Mouse (Mus musculus) hindbrain, embryonic 12.5 days (tissue): ENCODE measurements around the gene Thoc6. TPM values are rescaled to one million over a fixed set of nuclear protein-coding genes. Genes with fewer than 3 reads are reported as not detected.

ENCODE experiments used
- ATAC-seq: fragments of 200-750 bp; cut with Nextera tagmentation; 2 replicates; pipeline ENCODE4 v1.8.0; 2017; ENCODE audit warnings: moderate TSS enrichment; ENCODE audit not compliant: low FRiP score
- H3K27ac ChIP-seq: fragments of 300-500 bp; sonication (generic); 2 replicates; pipeline ENCODE4 v1.5.1; 2016; ENCODE audit warnings: mild to moderate bottlenecking
- H3K27me3 ChIP-seq: fragments of 300-500 bp; sonication (generic); 2 replicates; pipeline ENCODE4 v1.6.1; 2016; ENCODE audit warnings: mild to moderate bottlenecking
- H3K36me3 ChIP-seq: fragments of 300-500 bp; sonication (generic); 2 replicates; pipeline ENCODE4 v1.6.1; 2016; ENCODE audit warnings: mild to moderate bottlenecking
- H3K4me1 ChIP-seq: fragments of 300-500 bp; sonication (generic); 2 replicates; pipeline ENCODE4 v1.6.1; 2016
- H3K4me2 ChIP-seq: fragments of 300-500 bp; sonication (generic); replicated peaks from 2 replicates; pipeline ENCODE4 v1.6.1; 2016; ENCODE audit warnings: mild to moderate bottlenecking
- H3K4me3 ChIP-seq: fragments of 300-500 bp; sonication (generic); 2 replicates; pipeline ENCODE4 v1.5.1; 2016; ENCODE audit warnings: mild to moderate bottlenecking
- H3K9ac ChIP-seq: fragments of 300-500 bp; sonication (generic); 2 replicates; pipeline ENCODE4 v1.6.1; 2016; ENCODE audit warnings: mild to moderate bottlenecking, moderate library complexity
- H3K9me3 ChIP-seq: fragments of 300-500 bp; sonication (generic); replicated peaks from 2 replicates; pipeline ENCODE4 v1.6.1; 2016; ENCODE audit warnings: mild to moderate bottlenecking
- WGBS: fragments of 180-500 bp; shearing (Covaris S2); methylation state at CpG from one replicate; pipeline ENCODE4 v1.1.7; 2016; 5-methylcytosine and 5-hydroxymethylcytosine counted together
- polyA plus RNA-seq: library from polyadenylated mRNA; unstranded; fragments of >200 nt; fragmentation: Nextera tagmentation; extraction: Ambion mirVana; gene quantifications from 2 replicates; pipeline ENCODE4 v1.2.1, GENCODE M21; 2016

The Thoc6 gene
- polyA plus RNA-seq, 1 experiment from 2014 or later: 47.5 TPM

DNA sequence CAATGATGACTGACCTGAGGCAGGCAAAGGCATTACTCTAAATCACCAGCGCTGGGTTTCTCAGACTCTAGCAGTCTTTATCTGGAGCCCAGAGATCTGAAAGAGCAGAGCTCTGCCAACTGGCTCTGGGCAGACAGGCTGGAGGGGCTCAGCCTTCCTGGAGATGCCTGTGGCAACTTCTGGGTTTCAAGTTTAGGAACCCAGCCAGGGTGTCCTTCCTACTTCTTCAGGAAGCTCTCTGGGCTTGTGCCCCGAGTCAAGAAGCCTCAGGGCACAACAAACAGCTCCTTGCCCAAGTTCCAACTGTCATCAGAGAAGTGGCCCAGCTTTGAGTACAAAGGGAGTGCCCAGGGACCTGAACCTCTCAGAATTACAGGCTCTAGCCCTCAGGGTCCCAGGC, 19.3 kb downstream of the Thoc6 start:
- no peak overlapping the region for H3K4me2 ChIP-seq
- no peak overlapping the region for H3K4me3 ChIP-seq
- H3K27ac ChIP-seq: no peak overlapping the region
- H3K27me3 ChIP-seq: peaks cover 10% of the 10 kb centered on the region
- H3K4me1 ChIP-seq: no peaks in the 10 kb centered on the region
- WGBS: 70% methylated on average over 2 of the region's 2 CpGs
- no peak for ATAC-seq
- no peaks in the 10 kb centered on the region for H3K36me3 ChIP-seq
- H3K9ac ChIP-seq: no peak overlapping the region
- no peaks in the 10 kb centered on the region for H3K9me3 ChIP-seq

- H3K4me2 ChIP-seq: no peak overlapping the region
- ATAC-seq: no peak
- H3K4me1 ChIP-seq: no peaks in the 10 kb centered on the region
- no peak overlapping the region for H3K9ac ChIP-seq
- no peaks in the 10 kb centered on the region for H3K9me3 ChIP-seq
- H3K4me3 ChIP-seq: no peak overlapping the region
- no peak overlapping the region for H3K27ac ChIP-seq
- peaks cover 6% of the 10 kb centered on the region for H3K27me3 ChIP-seq
- no peaks in the 10 kb centered on the region for H3K36me3 ChIP-seq
- 57% methylated on average over 6 of the region's 6 CpGs for WGBS
Measured at GRCm38 (mm10) chr17:23654001-23654400, 19.7 kb downstream of the Thoc6 start.

GRCm38 (mm10) chr17:23653324-23653723, 20.4 kb downstream of the Thoc6 start:
- Histone ChIP-seq H3K36me3 (no peaks in the 10 kb centered on the region), H3K4me2 (no peak overlapping the region), H3K4me3 (no peak overlapping the region), H3K4me1 (no peaks in the 10 kb centered on the region), H3K9me3 (no peaks in the 10 kb centered on the region), H3K9ac (no peak overlapping the region), H3K27ac (no peak overlapping the region), H3K27me3 (peaks cover 5% of the 10 kb centered on the region)
- 58% methylated on average over 2 of the region's 2 CpGs for WGBS
- ATAC-seq: no peak

DNA sequence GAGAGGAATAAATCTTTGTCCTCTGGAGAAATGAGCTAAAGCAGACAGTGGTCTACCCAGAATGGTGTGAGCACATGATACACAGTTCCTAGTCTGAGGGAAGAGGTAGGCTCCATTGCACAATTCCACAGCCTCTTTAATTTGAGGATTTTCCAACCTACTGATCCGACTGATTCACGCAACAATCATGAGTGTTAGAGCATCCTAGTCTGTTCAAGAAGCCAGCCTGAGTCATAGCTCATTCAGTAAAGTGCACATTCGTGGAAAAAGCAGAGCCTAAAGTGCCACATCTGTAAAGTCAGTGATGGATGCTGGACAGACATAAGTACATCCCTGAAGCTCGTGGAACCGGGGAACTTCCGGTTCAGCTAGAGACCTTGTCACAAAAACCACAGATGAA, 22.3 kb downstream of the Thoc6 start:
- H3K4me1 ChIP-seq: no peaks in the 10 kb centered on the region
- H3K4me2 ChIP-seq: no peak overlapping the region
- no peak overlapping the region for H3K4me3 ChIP-seq
- H3K9ac ChIP-seq: no peak overlapping the region
- no peaks in the 10 kb centered on the region for H3K9me3 ChIP-seq
- ATAC-seq: no peak
- 83% methylated on average over 6 of the region's 6 CpGs for WGBS
- no peak overlapping the region for H3K27ac ChIP-seq
- no peaks in the 10 kb centered on the region for H3K36me3 ChIP-seq
- peaks cover 11% of the 10 kb centered on the region for H3K27me3 ChIP-seq

GRCm38 (mm10) chr17:23645894-23646293, 27.8 kb downstream of the Thoc6 start:
- ATAC-seq: no peak

DNA sequence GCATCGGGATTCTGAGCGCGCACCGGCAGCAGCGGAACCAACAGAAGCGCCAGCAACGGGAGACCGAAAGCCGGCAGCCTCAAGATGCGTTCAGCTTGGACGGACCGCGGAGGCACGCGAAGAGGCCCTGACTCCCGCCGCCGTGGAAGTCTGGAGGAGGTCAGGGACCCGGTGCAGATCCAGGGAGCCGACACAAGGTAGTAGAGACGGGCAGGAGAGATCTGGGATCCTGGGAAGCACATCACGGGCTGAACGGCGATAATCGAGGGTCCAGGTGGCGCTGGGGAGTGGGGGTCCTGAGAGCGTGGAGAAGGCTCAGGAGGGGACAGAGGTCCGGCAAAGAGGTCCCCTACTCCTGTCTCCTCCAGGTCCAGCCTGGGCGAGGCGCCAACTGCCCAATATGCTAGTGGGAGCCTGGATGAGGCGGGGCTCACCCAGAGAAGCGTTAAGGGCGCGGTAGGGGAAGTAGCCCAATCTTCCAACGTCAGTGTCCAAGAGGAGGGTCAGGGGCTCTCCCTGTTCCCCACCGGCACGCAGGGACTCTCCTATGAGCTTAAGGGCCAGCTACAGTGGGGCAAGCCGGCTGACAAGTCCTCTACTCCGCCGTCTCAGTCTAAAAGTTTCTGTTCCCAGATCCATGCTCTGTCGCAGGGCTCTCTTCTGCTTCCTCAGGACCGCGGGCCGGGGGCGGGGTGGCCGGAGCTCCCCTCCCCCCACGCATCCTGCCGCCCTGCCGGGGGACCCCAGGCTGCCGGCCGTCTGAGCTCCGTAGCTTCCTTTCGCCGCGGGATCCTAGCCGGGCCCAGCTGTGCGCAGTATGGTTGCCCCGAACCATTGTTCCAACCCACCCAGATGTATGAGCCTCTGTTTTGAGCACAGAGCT, 28.8 kb downstream of the Thoc6 start, which contains the start of gene Mmp25:
Mmp25 (minus strand) TSS at position 665 of the 883 bp plus-strand sequence.
- Histone ChIP-seq H3K4me3 (peak within 1 kb of the TSS; percentile 37), H3K36me3 (no peaks in the 10 kb centered on the region), H3K4me1 (peaks cover 12% of the 10 kb centered on the region), H3K9ac (peak within 1 kb of the TSS; percentile 55), H3K27ac (no peak within 1 kb of the TSS), H3K4me2 (peak within 1 kb of the TSS; percentile 65), H3K9me3 (no peaks in the 10 kb centered on the region), H3K27me3 (peaks cover 34% of the 10 kb centered on the region)
- peak; percentile 56; the same call in 1 of the 2 replicates for ATAC-seq
- under 1% methylated on average over 58 of the region's 58 CpGs for WGBS

More at GRCm38 (mm10) chr17:23645894-23646293, 27.8 kb downstream of the Thoc6 start:
- Histone ChIP-seq H3K4me1 (peaks cover 12% of the 10 kb centered on the region), H3K27me3 (peaks cover 34% of the 10 kb centered on the region), H3K27ac (no peak overlapping the region), H3K4me3 (no peak overlapping the region), H3K4me2 (no peak overlapping the region), H3K9ac (no peak overlapping the region), H3K9me3 (no peaks in the 10 kb centered on the region), H3K36me3 (no peaks in the 10 kb centered on the region)
- 28% methylated on average over 10 of the region's 10 CpGs for WGBS

DNA sequence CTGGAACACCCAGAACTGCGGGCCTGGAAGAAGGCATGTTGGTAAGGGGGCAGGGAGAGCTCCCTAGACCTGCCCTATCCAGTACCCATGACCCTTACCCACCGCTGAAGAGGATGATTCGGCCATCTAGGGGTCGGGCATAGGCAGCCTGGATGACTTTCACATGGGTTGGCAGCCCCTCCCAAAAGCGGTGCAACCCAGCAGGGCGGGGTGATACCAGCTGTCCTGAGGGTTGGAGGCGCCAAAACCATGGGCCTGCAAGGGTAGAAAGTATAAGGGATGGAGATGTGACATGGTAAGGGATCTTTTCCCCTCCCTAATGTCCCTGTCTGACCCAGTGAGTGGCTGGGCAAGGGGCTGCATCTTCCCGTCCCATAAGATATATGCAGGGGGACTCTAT, 42.4 kb downstream of the Thoc6 start:
- Histone ChIP-seq H3K4me3 (no peak overlapping the region), H3K36me3 (no peaks in the 10 kb centered on the region), H3K27me3 (peaks cover 7% of the 10 kb centered on the region; the same call in 1 of the 2 replicates), H3K4me2 (no peak overlapping the region), H3K4me1 (peaks cover 5% of the 10 kb centered on the region; the same call in 1 of the 2 replicates), H3K27ac (no peak overlapping the region), H3K9ac (no peak overlapping the region), H3K9me3 (no peaks in the 10 kb centered on the region)
- WGBS: 85% methylated on average over 8 of the region's 8 CpGs
- ATAC-seq: no peak

DNA sequence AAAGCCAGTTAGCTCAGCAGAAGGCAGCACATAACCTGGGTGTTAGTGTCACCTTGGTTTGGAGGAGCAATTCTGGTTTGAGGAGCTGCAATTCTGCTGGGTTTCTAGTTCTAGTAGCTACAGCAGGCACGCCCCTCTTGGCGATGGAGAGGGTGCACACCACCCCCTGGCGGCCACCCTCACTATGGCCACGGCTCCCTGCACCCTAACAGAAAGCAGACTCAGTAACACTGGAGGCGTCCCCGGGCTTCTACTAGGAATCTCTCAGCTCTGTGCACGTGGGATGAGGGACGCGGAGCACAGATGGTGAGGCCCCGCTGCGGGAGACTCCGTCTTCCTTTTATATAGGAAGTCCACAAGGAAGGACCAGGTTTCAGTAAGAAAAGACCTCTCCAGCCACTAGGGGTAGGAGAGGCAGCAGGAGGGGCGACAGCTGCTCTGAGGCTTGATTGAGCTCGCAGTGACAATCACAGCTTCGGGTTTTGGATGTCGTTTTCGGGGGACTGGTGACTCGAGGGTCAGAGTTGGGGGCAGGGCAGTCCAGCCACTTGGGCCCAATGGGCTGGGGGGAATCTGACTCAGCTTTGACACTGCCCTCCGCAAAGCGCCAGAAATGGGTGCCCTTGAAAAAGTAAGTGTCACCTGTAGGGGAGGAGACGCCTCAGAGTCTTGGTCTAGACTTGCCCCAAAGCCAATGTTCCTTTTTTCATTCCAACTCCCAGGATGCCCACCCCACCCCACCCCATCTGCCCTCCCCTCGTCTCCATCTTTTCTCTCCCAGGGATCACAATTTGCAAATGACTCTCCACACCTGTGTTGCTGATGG, 43.3 kb downstream of the Thoc6 start:
- ATAC-seq: peak; percentile 71
- 17% methylated on average over 22 of the region's 22 CpGs for WGBS
- peaks cover 5% of the 10 kb centered on the region; the same call in 1 of the 2 replicates for H3K4me1 ChIP-seq
- peak overlapping the region; percentile 41 for H3K4me2 ChIP-seq
- no peaks in the 10 kb centered on the region for H3K9me3 ChIP-seq
- H3K27me3 ChIP-seq: peaks cover 3% of the 10 kb centered on the region; the same call in 1 of the 2 replicates
- H3K4me3 ChIP-seq: peak overlapping the region; percentile 8; the same call in 1 of the 2 replicates
- H3K36me3 ChIP-seq: no peaks in the 10 kb centered on the region
- H3K9ac ChIP-seq: 0 out of 2 replicates have a peak overlapping the region, but pooled peaks have one; percentile 28
- H3K27ac ChIP-seq: no peak overlapping the region

- Histone ChIP-seq H3K36me3 (no peaks in the 10 kb centered on the region), H3K4me3 (no peak overlapping the region), H3K27ac (no peak overlapping the region), H3K27me3 (peaks cover 3% of the 10 kb centered on the region; the same call in 1 of the 2 replicates), H3K4me1 (peaks cover 5% of the 10 kb centered on the region; the same call in 1 of the 2 replicates), H3K4me2 (no peak overlapping the region), H3K9me3 (no peaks in the 10 kb centered on the region), H3K9ac (no peak overlapping the region)
- ATAC-seq: no peak
- WGBS: 32% methylated on average over 7 of the region's 7 CpGs
Measured at GRCm38 (mm10) chr17:23627813-23628212, 45.9 kb downstream of the Thoc6 start.

DNA sequence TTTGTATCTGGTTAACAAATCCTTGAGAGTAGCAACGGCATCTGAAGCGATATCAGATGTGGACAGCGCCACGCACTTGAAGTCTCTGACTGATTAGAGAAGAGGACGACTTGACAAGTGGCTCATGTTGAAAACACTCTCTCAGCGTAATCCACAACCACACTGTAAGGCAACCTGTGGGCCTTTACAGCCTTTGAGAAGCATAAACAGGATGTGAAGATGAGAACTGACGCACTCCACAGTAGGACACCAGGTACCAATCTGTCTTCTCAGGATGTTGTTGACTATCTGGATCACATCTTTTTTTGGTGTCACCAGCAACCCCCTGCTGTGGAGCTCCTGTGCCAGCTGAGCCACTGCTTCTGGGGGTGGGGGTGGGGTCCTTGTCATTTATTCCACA, 53.3 kb downstream of the Thoc6 start:
- Histone ChIP-seq H3K4me2 (no peak overlapping the region), H3K4me3 (no peak overlapping the region), H3K27ac (no peak overlapping the region), H3K27me3 (peaks cover 5% of the 10 kb centered on the region), H3K9me3 (no peaks in the 10 kb centered on the region), H3K36me3 (no peaks in the 10 kb centered on the region), H3K9ac (no peak overlapping the region), H3K4me1 (no peaks in the 10 kb centered on the region)
- 75% methylated on average over 7 of the region's 7 CpGs for WGBS
- ATAC-seq: no peak
